Mouse (Mus musculus): Measurements from ENCODE around the gene Scp2.

Gene Scp2

DNA sequence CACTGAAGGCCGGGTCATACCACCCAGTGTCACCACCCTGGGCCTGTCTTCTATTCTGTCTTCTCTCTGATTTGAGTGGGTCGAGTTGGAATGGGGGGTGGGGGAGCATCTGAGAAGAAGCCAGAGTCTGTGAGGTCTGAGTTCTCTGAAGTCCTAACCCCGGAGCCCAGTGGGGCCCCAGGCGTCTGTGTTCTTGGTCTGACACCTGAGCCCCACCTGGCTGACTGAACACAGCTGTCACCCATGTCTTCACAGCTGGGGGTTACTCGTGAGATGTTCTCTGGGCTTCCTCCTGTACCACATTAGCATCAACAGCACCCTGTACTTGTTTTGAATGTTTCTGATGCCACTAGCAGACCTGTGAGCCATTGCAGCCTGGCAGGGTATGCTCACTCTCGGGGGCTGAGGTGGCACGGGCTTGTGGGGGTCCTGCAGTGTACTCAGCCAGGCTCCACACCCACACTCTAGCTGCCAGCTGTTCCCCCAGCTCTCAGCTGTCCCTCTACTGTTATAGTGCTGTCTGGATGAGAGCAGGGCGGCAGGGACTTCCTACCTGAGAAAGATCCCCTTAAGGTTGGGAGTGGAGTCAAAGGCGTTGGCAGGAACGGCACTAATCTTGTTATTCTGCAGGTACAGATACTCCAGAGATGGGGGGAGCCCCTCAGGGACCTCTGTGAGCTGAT is 126.4 kb downstream of the Scp2 start:
- no peak for DNase-seq (ENCODE audit: low spot score)

DNA sequence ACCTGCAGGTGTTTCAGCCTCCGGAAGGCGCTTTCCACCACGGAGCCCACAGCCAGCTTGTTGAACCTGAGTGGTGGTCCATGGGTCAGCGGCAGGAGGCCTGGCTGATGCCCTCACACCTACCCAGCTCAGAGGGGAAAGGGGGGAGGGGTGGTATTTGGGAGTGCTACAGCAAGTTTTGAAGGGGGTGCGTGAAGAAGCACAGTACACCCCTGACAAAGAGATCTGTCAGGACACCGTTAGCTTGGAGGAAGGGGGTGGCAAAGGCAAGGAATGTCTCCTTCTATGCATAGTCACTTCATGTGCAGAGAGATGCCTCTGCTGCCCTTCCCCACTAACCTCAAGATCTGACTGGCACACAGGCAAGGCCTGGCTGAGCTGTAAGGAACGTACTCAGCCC is 127.0 kb downstream of the Scp2 start:
- no peak for DNase-seq (ENCODE audit: low spot score)

DNA sequence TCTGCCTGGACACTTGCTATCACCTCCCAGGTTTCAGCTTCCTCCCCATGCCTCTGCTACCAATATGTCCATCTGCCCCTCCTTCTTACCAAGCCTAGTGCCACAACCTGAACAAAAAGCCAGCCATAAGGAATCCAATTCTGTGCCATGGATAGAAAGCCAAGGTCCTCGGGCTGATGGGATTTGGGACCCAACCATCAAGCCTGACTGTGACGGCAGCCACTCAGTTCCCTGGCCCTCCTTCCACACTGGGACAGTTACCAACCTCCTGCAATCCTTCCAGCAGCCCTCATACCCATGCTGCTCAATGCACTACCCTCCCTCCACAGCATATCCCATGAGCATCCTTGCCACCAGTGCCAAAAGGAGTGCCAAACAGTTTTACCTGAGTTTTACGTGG is 128.5 kb downstream of the Scp2 start:
- DNase-seq (ENCODE audit: low spot score): no peak

DNA sequence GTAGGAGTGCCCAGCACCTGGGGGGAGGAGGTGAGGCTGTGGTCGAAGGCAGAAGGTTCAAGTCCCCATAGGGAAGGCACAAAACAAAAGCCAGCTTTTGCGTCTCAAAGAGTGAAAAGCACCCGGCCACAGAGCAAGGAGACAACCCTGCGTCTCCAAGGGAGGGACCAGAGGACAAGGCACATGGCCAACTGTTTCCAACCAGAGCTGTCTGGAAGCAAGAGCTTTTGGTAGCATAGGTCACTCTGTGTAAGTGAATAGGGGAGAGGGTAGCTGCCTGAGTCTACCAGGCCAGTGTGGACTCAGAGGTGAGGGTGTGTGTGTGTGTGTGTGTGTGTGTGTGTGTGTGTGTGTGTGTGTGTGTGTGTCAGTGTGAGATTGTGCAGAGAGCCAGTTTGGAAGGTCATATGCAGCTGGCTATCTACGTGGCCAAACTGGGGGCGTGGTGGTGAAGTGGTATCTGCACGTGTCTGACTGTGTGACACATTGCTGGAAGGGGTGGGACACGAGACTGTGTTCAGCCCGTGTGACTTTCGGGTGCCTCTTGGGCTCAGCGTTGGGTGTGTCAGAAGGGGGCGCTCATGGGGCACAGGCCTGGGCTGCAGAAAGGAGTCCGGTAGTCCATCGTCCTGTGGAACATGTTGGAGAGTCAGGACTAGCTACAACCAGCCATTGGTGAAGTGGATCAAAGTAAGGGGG is 129.6 kb downstream of the Scp2 start:
- no peak for DNase-seq (ENCODE audit: low spot score)

GRCm38 (mm10) chr4:108014466-108014865 is 130.3 kb downstream of the Scp2 start:
- DNase-seq (ENCODE audit: low spot score): no peak

GRCm38 (mm10) chr4:108008541-108008940 is 136.3 kb downstream of the Scp2 start:
- no peak for DNase-seq (ENCODE audit: low spot score)

GRCm38 (mm10) chr4:108007532-108008103 is 137.2 kb downstream of the Scp2 start:
- DNase-seq (ENCODE audit: low spot score): no peak

GRCm38 (mm10) chr4:108005328-108005727 is 139.5 kb downstream of the Scp2 start:
- DNase-seq (ENCODE audit: low spot score): no peak

- DNase-seq (ENCODE audit: low spot score): no peak
These were observed 145.4 kb downstream of the Scp2 start for GRCm38 (mm10) chr4:107999380-107999779.

GRCm38 (mm10) chr4:107998641-107999332 is 146.0 kb downstream of the Scp2 start:
- DNase-seq (ENCODE audit: low spot score): peak; percentile 37

GRCm38 (mm10) chr4:107996418-107996986 is 148.3 kb downstream of the Scp2 start:
- DNase-seq (ENCODE audit: low spot score): no peak

- no peak for DNase-seq (ENCODE audit: low spot score)
These were observed 149.1 kb downstream of the Scp2 start for GRCm38 (mm10) chr4:107995727-107996126.

DNA sequence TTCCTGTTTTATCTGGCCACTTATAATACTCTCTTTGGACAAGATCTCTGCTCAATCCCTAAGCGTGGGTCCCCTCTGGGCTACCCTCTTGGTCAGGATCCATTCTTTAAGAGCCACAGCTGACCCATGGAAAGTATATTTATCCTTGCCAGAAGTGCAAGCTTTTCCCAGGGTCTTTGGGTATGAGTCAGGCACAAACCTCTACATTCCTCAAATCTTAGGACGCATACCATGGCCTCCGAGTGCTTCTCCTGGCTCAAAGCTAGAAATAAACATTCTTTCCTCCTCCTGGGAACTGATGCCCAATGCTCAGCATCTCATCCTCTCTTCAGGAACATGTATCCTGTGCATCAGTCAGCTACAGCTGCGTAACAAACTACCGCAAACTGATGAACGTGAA is 149.8 kb downstream of the Scp2 start:
- DNase-seq (ENCODE audit: low spot score): no peak
